Mouse (Mus musculus) bone marrow, adult 2 months (tissue): ENCODE data around the gene Slc43a2.

Experiments
- CTCF ChIP-seq: fragments of 200-500 bp; IDR thresholded peaks from 2 replicates; pipeline ENCODE4 v1.5.1; 2011; ENCODE audit warnings: low read length, control low read depth; ENCODE audit not compliant: control insufficient read depth, insufficient read depth
- POLR2A ChIP-seq: fragments of 200-500 bp; IDR thresholded peaks from 2 replicates; pipeline ENCODE4 v1.6.1; 2011; ENCODE audit warnings: low read depth, mild to moderate bottlenecking, control low read depth, low read length, borderline replicate concordance; ENCODE audit not compliant: control insufficient read depth

GRCm38 (mm10) chr11:75625820-75626219 lies 94.3 kb downstream of the Slc43a2 start:
- TF ChIP-seq CTCF (no peak), POLR2A (no peak)
